Mouse (Mus musculus): ENCODE results near the gene Hibadh. TPM values are rescaled to one million over a fixed set of nuclear protein-coding genes. Genes with fewer than 3 reads are reported as not detected.

Hibadh gene
- polyA plus RNA-seq, 1 experiment from 2014 or later = 82.7 TPM

- no peaks in the 10 kb centered on the region for H3K4me1 ChIP-seq (ENCODE audit: control insufficient read depth, insufficient read depth, low read depth, low read length)
- no peak overlapping the region for H3K4me2 ChIP-seq (ENCODE audit: low read length)
- no peak overlapping the region for H3K4me3 ChIP-seq (ENCODE audit: low read length)
- ATAC-seq = no peak
- H3K36me3 ChIP-seq (ENCODE audit: control insufficient read depth, insufficient read depth, low read length) = no peaks in the 10 kb centered on the region
- H3K27me3 ChIP-seq (replicated peaks; ENCODE audit: control insufficient read depth, insufficient read depth, low read length) = no peaks in the 10 kb centered on the region
- no peaks in the 10 kb centered on the region for H3K9me3 ChIP-seq (ENCODE audit: control insufficient read depth, low read length)
- H3K9ac ChIP-seq (ENCODE audit: low read depth, low read length) = no peak overlapping the region
- 39% methylated on average over 2 of the region's 2 CpGs for WGBS
- no peak overlapping the region for H3K27ac ChIP-seq (ENCODE audit: low read depth, low read length)
These were observed 116.0 kb downstream of the Hibadh start for GRCm38 (mm10) chr6:52524226-52524625.

- Histone ChIP-seq H3K27me3 (replicated peaks; ENCODE audit: control insufficient read depth, insufficient read depth, low read length) (no peaks in the 10 kb centered on the region), H3K4me3 (ENCODE audit: low read length) (no peak overlapping the region), H3K9ac (ENCODE audit: low read depth, low read length) (no peak overlapping the region), H3K4me1 (ENCODE audit: control insufficient read depth, insufficient read depth, low read depth, low read length) (no peaks in the 10 kb centered on the region), H3K36me3 (ENCODE audit: control insufficient read depth, insufficient read depth, low read length) (no peaks in the 10 kb centered on the region), H3K27ac (ENCODE audit: low read depth, low read length) (no peak overlapping the region), H3K9me3 (ENCODE audit: control insufficient read depth, low read length) (no peaks in the 10 kb centered on the region), H3K4me2 (ENCODE audit: low read length) (no peak overlapping the region)
- WGBS = 84% methylated on average over 10 of the region's 10 CpGs
- no peak for ATAC-seq
These were observed 121.5 kb downstream of the Hibadh start for GRCm38 (mm10) chr6:52518704-52519103.

DNA sequence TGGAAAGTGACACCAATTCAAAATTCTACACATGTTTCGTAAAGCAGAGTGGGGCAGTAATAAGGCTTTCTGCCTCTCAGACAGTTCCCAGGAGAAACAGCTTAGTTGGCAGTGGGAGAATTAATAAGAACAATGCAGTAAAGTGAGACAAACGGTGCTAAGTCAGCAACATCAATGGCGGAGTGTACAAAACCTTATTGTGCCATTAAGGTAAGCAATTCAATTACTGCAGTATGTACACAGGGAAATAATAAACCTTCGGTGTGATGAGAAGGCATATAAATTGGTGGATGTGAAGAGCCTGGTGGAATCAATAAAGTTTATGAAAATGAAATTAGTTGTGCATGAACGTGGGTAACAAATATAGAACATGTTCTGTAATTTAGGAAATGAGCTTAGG is 122.9 kb downstream of the Hibadh start:
- H3K9me3 ChIP-seq (ENCODE audit: control insufficient read depth, low read length) = no peaks in the 10 kb centered on the region
- no peak overlapping the region for H3K4me2 ChIP-seq (ENCODE audit: low read length)
- peak; percentile 56 for ATAC-seq
- H3K4me1 ChIP-seq (ENCODE audit: control insufficient read depth, insufficient read depth, low read depth, low read length) = no peaks in the 10 kb centered on the region
- no peaks in the 10 kb centered on the region for H3K36me3 ChIP-seq (ENCODE audit: control insufficient read depth, insufficient read depth, low read length)
- no peaks in the 10 kb centered on the region for H3K27me3 ChIP-seq (replicated peaks; ENCODE audit: control insufficient read depth, insufficient read depth, low read length)
- H3K27ac ChIP-seq (ENCODE audit: low read depth, low read length) = no peak overlapping the region
- no peak overlapping the region for H3K9ac ChIP-seq (ENCODE audit: low read depth, low read length)
- H3K4me3 ChIP-seq (ENCODE audit: low read length) = no peak overlapping the region
- WGBS = 56% methylated on average over 5 of the region's 5 CpGs

GRCm38 (mm10) chr6:52513876-52514405 is 126.2 kb downstream of the Hibadh start:
- no peak overlapping the region for H3K4me3 ChIP-seq (ENCODE audit: low read length)
- H3K27me3 ChIP-seq (replicated peaks; ENCODE audit: control insufficient read depth, insufficient read depth, low read length) = no peaks in the 10 kb centered on the region
- H3K27ac ChIP-seq (ENCODE audit: low read depth, low read length) = no peak overlapping the region
- WGBS = 22% methylated on average over 4 of the region's 4 CpGs
- no peaks in the 10 kb centered on the region for H3K4me1 ChIP-seq (ENCODE audit: control insufficient read depth, insufficient read depth, low read depth, low read length)
- H3K9ac ChIP-seq (ENCODE audit: low read depth, low read length) = no peak overlapping the region
- H3K4me2 ChIP-seq (ENCODE audit: low read length) = no peak overlapping the region
- ATAC-seq = no peak
- H3K36me3 ChIP-seq (ENCODE audit: control insufficient read depth, insufficient read depth, low read length) = no peaks in the 10 kb centered on the region
- no peaks in the 10 kb centered on the region for H3K9me3 ChIP-seq (ENCODE audit: control insufficient read depth, low read length)

- H3K4me2 ChIP-seq (ENCODE audit: low read length) = no peak overlapping the region
- no peak for ATAC-seq
- 74% methylated on average over 3 of the region's 3 CpGs for WGBS
- no peak overlapping the region for H3K4me3 ChIP-seq (ENCODE audit: low read length)
- no peaks in the 10 kb centered on the region for H3K36me3 ChIP-seq (ENCODE audit: control insufficient read depth, insufficient read depth, low read length)
- no peak overlapping the region for H3K9ac ChIP-seq (ENCODE audit: low read depth, low read length)
- no peak overlapping the region for H3K27ac ChIP-seq (ENCODE audit: low read depth, low read length)
- no peaks in the 10 kb centered on the region for H3K4me1 ChIP-seq (ENCODE audit: control insufficient read depth, insufficient read depth, low read depth, low read length)
- H3K9me3 ChIP-seq (ENCODE audit: control insufficient read depth, low read length) = no peaks in the 10 kb centered on the region
- no peaks in the 10 kb centered on the region for H3K27me3 ChIP-seq (replicated peaks; ENCODE audit: control insufficient read depth, insufficient read depth, low read length)
These were observed 131.4 kb downstream of the Hibadh start for GRCm38 (mm10) chr6:52508789-52509188.

DNA sequence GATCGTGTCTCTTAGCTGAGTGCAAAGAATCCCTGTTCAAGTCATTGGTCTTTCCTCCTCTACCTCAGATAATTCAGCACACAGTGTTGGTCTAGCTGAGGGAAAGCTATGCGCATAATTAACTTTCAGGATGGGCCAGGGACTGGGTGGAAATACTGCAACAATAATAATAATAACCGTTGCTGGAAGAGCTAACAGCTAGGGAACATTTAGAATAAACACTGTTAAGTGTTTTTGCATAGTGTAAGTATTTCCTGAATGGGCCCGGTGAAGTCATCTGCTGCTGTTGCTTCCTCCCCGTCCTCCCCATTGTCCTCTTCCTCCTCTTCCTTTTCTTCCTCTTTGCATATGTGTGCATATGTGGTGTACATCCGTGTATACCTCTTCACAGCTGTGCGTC is 132.2 kb downstream of the Hibadh start:
- 87% methylated on average over 7 of the region's 7 CpGs for WGBS
- Histone ChIP-seq H3K4me1 (ENCODE audit: control insufficient read depth, insufficient read depth, low read depth, low read length) (no peaks in the 10 kb centered on the region), H3K4me3 (ENCODE audit: low read length) (no peak overlapping the region)

DNA sequence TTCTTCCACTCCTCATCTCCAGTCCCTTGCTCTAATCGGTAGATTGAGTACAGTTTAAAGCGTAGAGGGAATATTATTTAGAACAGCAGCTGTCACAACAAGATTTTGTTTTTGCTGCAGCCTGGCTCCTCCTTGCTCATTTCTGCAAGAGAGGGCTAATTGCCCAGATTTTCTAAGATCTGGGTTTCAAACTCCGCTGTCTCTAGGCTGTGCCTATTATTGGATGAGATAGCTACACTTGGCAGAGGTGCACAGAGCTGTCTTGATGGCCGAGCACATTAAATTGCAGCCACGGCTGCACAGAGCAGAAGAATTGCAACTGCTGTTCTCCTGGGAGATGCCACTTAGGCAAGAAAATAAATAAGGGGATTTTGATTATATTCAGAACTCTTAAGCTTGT is 133.0 kb downstream of the Hibadh start:
- 33% methylated on average over 5 of the region's 5 CpGs for WGBS
- no peaks in the 10 kb centered on the region for H3K27me3 ChIP-seq (replicated peaks; ENCODE audit: control insufficient read depth, insufficient read depth, low read length)
- no peaks in the 10 kb centered on the region for H3K9me3 ChIP-seq (ENCODE audit: control insufficient read depth, low read length)
- H3K4me3 ChIP-seq (ENCODE audit: low read length) = no peak overlapping the region
- no peak overlapping the region for H3K27ac ChIP-seq (ENCODE audit: low read depth, low read length)
- no peak overlapping the region for H3K9ac ChIP-seq (ENCODE audit: low read depth, low read length)
- ATAC-seq = 0 out of 2 replicates have a peak, but pooled peaks have one; percentile 63
- no peaks in the 10 kb centered on the region for H3K36me3 ChIP-seq (ENCODE audit: control insufficient read depth, insufficient read depth, low read length)
- no peaks in the 10 kb centered on the region for H3K4me1 ChIP-seq (ENCODE audit: control insufficient read depth, insufficient read depth, low read depth, low read length)
- H3K4me2 ChIP-seq (ENCODE audit: low read length) = no peak overlapping the region

More for the DNA sequence above, 132.2 kb downstream of the Hibadh start:
- no peaks in the 10 kb centered on the region for H3K36me3 ChIP-seq (ENCODE audit: control insufficient read depth, insufficient read depth, low read length)
- H3K4me2 ChIP-seq (ENCODE audit: low read length) = no peak overlapping the region
- no peaks in the 10 kb centered on the region for H3K27me3 ChIP-seq (replicated peaks; ENCODE audit: control insufficient read depth, insufficient read depth, low read length)
- no peak overlapping the region for H3K9ac ChIP-seq (ENCODE audit: low read depth, low read length)
- ATAC-seq = no peak
- H3K9me3 ChIP-seq (ENCODE audit: control insufficient read depth, low read length) = no peaks in the 10 kb centered on the region
- H3K27ac ChIP-seq (ENCODE audit: low read depth, low read length) = no peak overlapping the region

- ATAC-seq = no peak
- H3K4me1 ChIP-seq (ENCODE audit: control insufficient read depth, insufficient read depth, low read depth, low read length) = no peaks in the 10 kb centered on the region
- H3K9ac ChIP-seq (ENCODE audit: low read depth, low read length) = no peak overlapping the region
- no peak overlapping the region for H3K4me3 ChIP-seq (ENCODE audit: low read length)
- H3K36me3 ChIP-seq (ENCODE audit: control insufficient read depth, insufficient read depth, low read length) = no peaks in the 10 kb centered on the region
- H3K27ac ChIP-seq (ENCODE audit: low read depth, low read length) = no peak overlapping the region
- no peak overlapping the region for H3K4me2 ChIP-seq (ENCODE audit: low read length)
- WGBS = 90% methylated on average over 9 of the region's 9 CpGs
- no peaks in the 10 kb centered on the region for H3K9me3 ChIP-seq (ENCODE audit: control insufficient read depth, low read length)
- no peaks in the 10 kb centered on the region for H3K27me3 ChIP-seq (replicated peaks; ENCODE audit: control insufficient read depth, insufficient read depth, low read length)
These were observed 134.1 kb downstream of the Hibadh start for GRCm38 (mm10) chr6:52505777-52506755.

GRCm38 (mm10) chr6:52504676-52505460 is 135.3 kb downstream of the Hibadh start:
- H3K36me3 ChIP-seq (ENCODE audit: control insufficient read depth, insufficient read depth, low read length) = no peaks in the 10 kb centered on the region
- H3K27me3 ChIP-seq (replicated peaks; ENCODE audit: control insufficient read depth, insufficient read depth, low read length) = no peaks in the 10 kb centered on the region
- no peak for ATAC-seq
- H3K4me3 ChIP-seq (ENCODE audit: low read length) = no peak overlapping the region
- H3K9ac ChIP-seq (ENCODE audit: low read depth, low read length) = no peak overlapping the region
- no peaks in the 10 kb centered on the region for H3K9me3 ChIP-seq (ENCODE audit: control insufficient read depth, low read length)
- no peaks in the 10 kb centered on the region for H3K4me1 ChIP-seq (ENCODE audit: control insufficient read depth, insufficient read depth, low read depth, low read length)
- H3K4me2 ChIP-seq (ENCODE audit: low read length) = no peak overlapping the region
- WGBS = 77% methylated on average over 8 of the region's 8 CpGs
- H3K27ac ChIP-seq (ENCODE audit: low read depth, low read length) = no peak overlapping the region

Measured in hindbrain, embryonic 16.5 days (tissue).